Mouse (Mus musculus) C2C12 (cell line): ENCODE measurements around the gene Vmn1r57. TPM values are rescaled to one million over a fixed set of nuclear protein-coding genes. Genes with fewer than 3 reads are reported as not detected.
"Not testable (repeated sequence)": the region's sequence is repeated elsewhere in the genome, so short reads cannot be mapped to it uniquely, and the experiment has no call there.

ENCODE experiments used
- H3K27me3 ChIP-seq: one replicate; pipeline ENCODE4 v1.6.1; 2011; ENCODE audit not compliant: control insufficient read depth, insufficient read depth, insufficient read length
- H3K36me3 ChIP-seq: one replicate; pipeline ENCODE4 v1.6.1; 2011; ENCODE audit not compliant: control insufficient read depth, insufficient read depth
- H3K4me3 ChIP-seq: one replicate; pipeline ENCODE4 v1.5.1; 2011; ENCODE audit warnings: mild to moderate bottlenecking, control low read depth; ENCODE audit not compliant: poor library complexity, insufficient read depth, severe bottlenecking
- H3K79me2 ChIP-seq: one replicate; pipeline ENCODE4 v1.6.1; 2011; ENCODE audit not compliant: control insufficient read depth, insufficient read depth
- H3K79me3 ChIP-seq: one replicate; pipeline ENCODE4 v1.6.1; 2011; ENCODE audit warnings: low read depth, control low read depth
- H3ac ChIP-seq: one replicate; pipeline ENCODE3; 2011; ENCODE audit warnings: low read depth; ENCODE audit not compliant: control insufficient read depth, insufficient read length
- CEBPB ChIP-seq: IDR thresholded peaks from one replicate; pipeline ENCODE4 v1.6.1; 2011; ENCODE audit warnings: low read depth, mild to moderate bottlenecking, control low read depth, moderate library complexity
- CTCF ChIP-seq: IDR thresholded peaks from one replicate; pipeline ENCODE4 v1.5.1; 2011; ENCODE audit not compliant: control insufficient read depth, insufficient read depth, insufficient read length
- FOSL1 ChIP-seq: IDR thresholded peaks from one replicate; pipeline ENCODE4 v1.8.0; 2011; ENCODE audit warnings: mild to moderate bottlenecking, low read length; ENCODE audit not compliant: poor library complexity, insufficient read depth, severe bottlenecking
- MAX ChIP-seq: IDR thresholded peaks from one replicate; pipeline ENCODE4 v1.6.1; 2011; ENCODE audit warnings: mild to moderate bottlenecking, control low read depth
- MYOD1 ChIP-seq: IDR thresholded peaks from one replicate; pipeline ENCODE4 v1.6.1; 2011; ENCODE audit warnings: low read depth; ENCODE audit not compliant: control insufficient read depth, insufficient read length
- MYOG ChIP-seq: IDR thresholded peaks from one replicate; pipeline ENCODE4 v1.6.1; 2011; ENCODE audit not compliant: control insufficient read depth, insufficient read length; ENCODE audit errors: extremely low read depth
- USF1 ChIP-seq: IDR thresholded peaks from one replicate; pipeline ENCODE4 v1.6.1; 2011; ENCODE audit warnings: low read depth, mild to moderate bottlenecking, control low read depth, moderate library complexity
- long read RNA-seq, 2 experiments: library from polyadenylated mRNA; unstranded; transcript quantifications; one replicate each; pipeline ENCODE4 v2.0.0; 2019 to 2020
- polyA plus RNA-seq: library from polyadenylated mRNA; unstranded; fragments of >200 nt; fragmentation: generic; extraction: Trizol; gene quantifications from one replicate; pipeline ENCODE4 v1.2.1, GENCODE M21; 2012; ENCODE audit warnings: missing spikeins

Gene Vmn1r57
- not detected for polyA plus RNA-seq
- long read RNA-seq, experiment 1: 0 reads
- long read RNA-seq, experiment 2: 0 reads

DNA sequence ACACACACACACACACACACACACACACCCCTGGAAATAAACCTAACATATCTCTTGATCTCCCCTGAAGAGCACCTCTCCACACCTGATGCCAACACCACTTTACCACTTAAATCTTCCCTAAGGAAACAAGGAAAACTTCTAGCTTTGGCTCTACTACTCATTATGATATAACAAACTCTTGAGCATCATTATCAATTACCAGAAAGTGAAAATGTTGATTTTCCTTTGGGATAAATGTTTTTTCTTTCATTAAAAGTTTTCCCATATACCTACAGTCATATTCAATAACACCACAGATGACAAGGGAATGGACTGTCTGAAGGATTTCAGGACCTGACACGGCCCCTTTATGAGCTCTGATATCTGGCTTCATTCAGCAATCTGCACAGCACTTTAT lies at the start of gene Vmn1r57:
TSS of gene Vmn1r57 (plus strand) at position 301 of the 400 bp plus-strand sequence.
- H3K4me3 ChIP-seq, H3K79me3 ChIP-seq, H3K79me2 ChIP-seq, H3K27me3 ChIP-seq, H3ac ChIP-seq, H3K36me3 ChIP-seq: not testable (repeated sequence)

DNA sequence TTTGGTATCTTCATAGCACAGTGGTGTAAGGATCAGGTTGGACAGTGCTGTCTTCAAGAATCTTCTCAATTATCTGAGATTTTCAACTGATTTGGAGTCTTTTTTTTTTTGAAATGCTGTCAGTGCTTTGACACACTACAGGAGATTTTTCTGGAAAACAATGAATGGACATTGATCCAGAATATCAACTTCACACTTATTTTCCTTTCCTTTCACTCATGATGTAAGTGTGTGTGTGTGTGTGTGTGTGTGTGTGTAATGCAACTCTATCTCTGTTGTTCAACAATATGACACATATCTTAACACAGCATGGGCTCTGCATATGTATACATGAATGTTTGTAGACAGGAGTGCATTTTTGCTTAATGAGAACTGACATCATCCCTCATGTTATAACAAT lies 21.6 kb upstream of the Vmn1r57 start, which contains the start of gene Vmn1r56:
TSS of gene Vmn1r56 (minus strand) at position 101 of the 400 bp plus-strand sequence.
- H3ac ChIP-seq: not testable (repeated sequence)

DNA sequence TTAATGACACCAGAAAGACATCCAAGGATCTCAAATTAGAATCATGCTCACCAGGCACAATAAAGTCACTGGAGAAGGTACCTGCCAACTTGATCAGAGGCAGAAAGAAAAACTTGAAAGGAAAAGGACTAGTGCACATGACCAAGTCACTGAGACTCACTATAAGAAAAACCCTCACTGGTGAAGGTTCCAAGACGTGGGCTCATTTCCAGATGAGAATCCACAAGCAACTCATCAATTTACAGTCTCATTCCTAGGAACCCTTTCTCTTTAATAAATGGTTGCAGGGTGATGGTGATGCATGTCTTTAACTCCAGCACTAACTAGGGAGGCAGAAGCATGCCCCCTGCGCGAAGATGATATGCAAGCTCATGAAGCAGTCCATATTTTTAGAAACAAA lies 44.8 kb downstream of the Vmn1r57 start:
- Histone ChIP-seq H3K79me3 (no peaks in the 10 kb centered on the region), H3K79me2 (no peaks in the 10 kb centered on the region), H3K27me3 (no peaks in the 10 kb centered on the region), H3K4me3 (no peak overlapping the region), H3ac (no peak overlapping the region), H3K36me3 (no peaks in the 10 kb centered on the region)
- TF ChIP-seq USF1 (no peak), MYOG (no peak), CEBPB (no peak), CTCF (no peak), FOSL1 (no peak), MAX (no peak), MYOD1 (no peak)

More for the DNA sequence above, 21.6 kb upstream of the Vmn1r57 start, which contains the start of gene Vmn1r56:
- not testable (repeated sequence) for H3K36me3 ChIP-seq, H3K79me3 ChIP-seq, H3K4me3 ChIP-seq, H3K27me3 ChIP-seq, H3K79me2 ChIP-seq

Other genes with a start within 250 kb of the Vmn1r57 start
- gene Sbk3, start 247.3 kb upstream of the Vmn1r57 start, polyA plus RNA-seq: 0.02 TPM
- gene Zfp579, start 222.3 kb upstream of the Vmn1r57 start, polyA plus RNA-seq: 10.1 TPM
- 12.9 TPM for gene Zfp524, start 204.1 kb upstream of the Vmn1r57 start, polyA plus RNA-seq
- 30.6 TPM for gene Fiz1, start 203.8 kb upstream of the Vmn1r57 start, polyA plus RNA-seq
- not detected for gene Gm44973, start 203.0 kb upstream of the Vmn1r57 start, polyA plus RNA-seq
- 16.5 TPM for gene Zfp865, start 198.1 kb upstream of the Vmn1r57 start, polyA plus RNA-seq
- gene Ccdc106, start 197.9 kb upstream of the Vmn1r57 start, polyA plus RNA-seq: 0.34 TPM
- gene 4632433K11Rik, start 184.4 kb upstream of the Vmn1r57 start, polyA plus RNA-seq: not detected
- 1.5 TPM for gene Zfp784, start 180.0 kb upstream of the Vmn1r57 start, polyA plus RNA-seq
- gene Zfp580, start 167.0 kb upstream of the Vmn1r57 start, polyA plus RNA-seq: 13.7 TPM
- 333 TPM for gene U2af2, start 156.3 kb upstream of the Vmn1r57 start, polyA plus RNA-seq
- 102 TPM for gene Epn1, start 138.3 kb upstream of the Vmn1r57 start, polyA plus RNA-seq
- not detected for gene Rfpl4, start 101.5 kb upstream of the Vmn1r57 start, polyA plus RNA-seq
- gene Rasl2-9, start 92.5 kb upstream of the Vmn1r57 start, polyA plus RNA-seq: 0.05 TPM
- not detected for gene Vmn1r55, start 68.8 kb upstream of the Vmn1r57 start, polyA plus RNA-seq
- gene Vmn1r56, start 21.7 kb upstream of the Vmn1r57 start, polyA plus RNA-seq: not detected
- not detected for gene Gm5065, start 132.0 kb downstream of the Vmn1r57 start, polyA plus RNA-seq
- gene Nlrp2, start 132.5 kb downstream of the Vmn1r57 start, polyA plus RNA-seq: not detected
- not detected for gene Vmn1r58, start 194.9 kb downstream of the Vmn1r57 start, polyA plus RNA-seq
- gene Vmn1r59, start 238.3 kb downstream of the Vmn1r57 start, polyA plus RNA-seq: not detected